Comparison of ENCODE assay signal across 11 mouse cellular contexts in the genomic region with DNA sequence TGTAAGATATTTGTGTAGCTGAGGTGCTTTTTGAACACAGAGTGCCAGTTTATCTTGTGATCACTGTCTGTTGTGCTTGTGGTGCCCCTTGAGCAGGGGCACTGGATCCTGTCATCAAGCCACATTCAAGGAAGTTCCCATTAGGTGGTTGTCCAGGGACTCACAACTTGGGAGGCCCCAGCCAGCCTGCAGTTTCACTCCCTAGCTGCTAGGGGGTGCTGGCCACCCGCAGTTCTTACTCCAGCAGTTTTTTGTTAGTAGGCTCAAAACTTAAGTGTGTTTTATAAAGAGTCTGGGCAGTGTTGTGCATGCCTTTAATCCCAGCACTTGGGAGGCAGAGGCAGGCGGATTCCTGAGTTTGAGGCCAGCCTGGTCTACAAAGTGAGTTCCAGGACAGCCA. TPM values are rescaled to one million over a fixed set of nuclear protein-coding genes. Genes with fewer than 3 reads are reported as not detected.
DNase-seq lines count a peak whose midpoint lies in the region; ATAC-seq and TF ChIP-seq lines count a peak whose summit lies in the region.
"Had no signal": no experiment of that assay in that cellular context is flagged by ENCODE, and none has a peak within 500 bp of the region (broad histone marks: within the 10 kb centered on the region; RNA-seq: fewer than 3 reads in every experiment).

No protein-coding gene starts in this region.

- peak; percentile 75 to 78 (median 75) for TF ChIP-seq CTCF in MEL (IDR thresholded peaks at IDR 0.05 in 2 of 3, conservative IDR thresholded peaks at IDR 0.05 in 1 of 3; ENCODE audit: control insufficient read depth in 1 of 3, insufficient read depth in 1 of 3, low read depth in 2 of 3, low read length in 3 of 3, poor library complexity in 1 of 3, severe bottlenecking in 1 of 3)

- H3K79me2 ChIP-seq in MEL (ENCODE audit: control insufficient read depth, insufficient read depth, low read length, poor library complexity) = peaks cover 6% of the 10 kb centered on the region; the same call in 1 of the 2 replicates

- H3K4me2 ChIP-seq in kidney, embryonic 14.5 days (replicated peaks; ENCODE audit: low read depth, low read length) = no peak overlapping the region
- H3K4me2 ChIP-seq in embryonic facial prominence, embryonic 11.5 days (ENCODE audit: low read depth, low read length) = no peak overlapping the region
- no peak overlapping the region for H3K4me2 ChIP-seq in forebrain, embryonic 15.5 days (replicated peaks)
- H3K4me2 ChIP-seq: embryonic facial prominence, embryonic 12.5 days; limb, embryonic 15.5 days; stomach, embryonic 15.5 days had no signal

- no peak overlapping the region for H3K9ac ChIP-seq in kidney, embryonic 14.5 days (ENCODE audit: low read depth, low read length)
- no peak overlapping the region for H3K9ac ChIP-seq in MEL (ENCODE audit: control insufficient read depth, low read depth, low read length, poor library complexity, severe bottlenecking)
- H3K9ac ChIP-seq in embryonic facial prominence, embryonic 11.5 days (replicated peaks; ENCODE audit: low read length) = no peak overlapping the region
- no peak overlapping the region for H3K9ac ChIP-seq in forebrain, embryonic 15.5 days (replicated peaks)
- H3K9ac ChIP-seq: embryonic facial prominence, embryonic 12.5 days; limb, embryonic 15.5 days; stomach, embryonic 15.5 days had no signal

- H3K4me1 ChIP-seq in kidney, embryonic 14.5 days (ENCODE audit: control insufficient read depth, insufficient read depth, low read length) = no peaks in the 10 kb centered on the region
- no peaks in the 10 kb centered on the region for H3K4me1 ChIP-seq in MEL (ENCODE audit: control insufficient read depth in 1 of 2, insufficient read depth in 2 of 2, low read length in 2 of 2)
- H3K4me1 ChIP-seq in embryonic facial prominence, embryonic 11.5 days (ENCODE audit: control insufficient read depth, insufficient read depth, low read length) = no peaks in the 10 kb centered on the region
- H3K4me1 ChIP-seq in heart, embryonic 10.5 days = no peaks in the 10 kb centered on the region
- H3K4me1 ChIP-seq in forebrain, embryonic 15.5 days = no peaks in the 10 kb centered on the region
- H3K4me1 ChIP-seq: embryonic facial prominence, embryonic 12.5 days; limb, embryonic 15.5 days; stomach, embryonic 15.5 days had no signal

- no peak for TF ChIP-seq EP300 in MEL (IDR thresholded peaks at IDR 0.05; ENCODE audit: low read depth in 1 of 2, low read length in 2 of 2)

- no peaks in the 10 kb centered on the region for H3K9me3 ChIP-seq in kidney, embryonic 14.5 days (ENCODE audit: control insufficient read depth, low read length)
- no peaks in the 10 kb centered on the region for H3K9me3 ChIP-seq in MEL (replicated peaks; ENCODE audit: insufficient read depth, low read length)
- H3K9me3 ChIP-seq in embryonic facial prominence, embryonic 11.5 days (replicated peaks; ENCODE audit: control insufficient read depth, low read length) = no peaks in the 10 kb centered on the region
- no peaks in the 10 kb centered on the region for H3K9me3 ChIP-seq in heart, embryonic 10.5 days
- H3K9me3 ChIP-seq in forebrain, embryonic 15.5 days = no peaks in the 10 kb centered on the region
- H3K9me3 ChIP-seq: embryonic facial prominence, embryonic 12.5 days; limb, embryonic 15.5 days; stomach, embryonic 15.5 days had no signal

- peak; percentile 49 for DNase-seq in kidney, adult 9 months
- DNase-seq in MEL (ENCODE audit: low read depth, low spot score) = peak; percentile 75
- DNase-seq in embryonic facial prominence, embryonic 11.5 days (ENCODE audit: low spot score) = peak; percentile 45
- DNase-seq in naive thymus-derived CD4-positive, alpha-beta T cell, adult 2 months (ENCODE audit: low read depth) = peak; percentile 44
- no peak for DNase-seq in frontal cortex, postnatal 25 days (ENCODE audit: low spot score in 2 of 2)
- DNase-seq in heart, embryonic 10.5 days (ENCODE audit: low spot score) = no peak

- WGBS in kidney, embryonic 14.5 days = 67% methylated on average over 2 of the region's 2 CpGs
- WGBS in embryonic facial prominence, embryonic 11.5 days = 71% methylated on average over 2 of the region's 2 CpGs
- 56% methylated on average over 2 of the region's 2 CpGs for WGBS in heart, embryonic 10.5 days
- WGBS in forebrain, embryonic 15.5 days = 65% methylated on average over 2 of the region's 2 CpGs

- no peaks in the 10 kb centered on the region for H3K27me3 ChIP-seq in kidney, embryonic 14.5 days (ENCODE audit: control insufficient read depth, insufficient read depth, low read length)
- H3K27me3 ChIP-seq in MEL (ENCODE audit: control insufficient read depth in 1 of 2, insufficient read depth in 2 of 2, low read length in 2 of 2) = no peaks in the 10 kb centered on the region
- no peaks in the 10 kb centered on the region for H3K27me3 ChIP-seq in embryonic facial prominence, embryonic 11.5 days (ENCODE audit: control insufficient read depth, insufficient read depth, low read length)
- H3K27me3 ChIP-seq in heart, embryonic 10.5 days (ENCODE audit: insufficient read depth, poor library complexity, severe bottlenecking) = no peaks in the 10 kb centered on the region
- H3K27me3 ChIP-seq in forebrain, embryonic 15.5 days = no peaks in the 10 kb centered on the region
- H3K27me3 ChIP-seq: embryonic facial prominence, embryonic 12.5 days; limb, embryonic 15.5 days; stomach, embryonic 15.5 days had no signal

- no peak overlapping the region for H3K27ac ChIP-seq in kidney, embryonic 14.5 days (ENCODE audit: low read depth, low read length)
- no peak overlapping the region for H3K27ac ChIP-seq in MEL (ENCODE audit: control insufficient read depth, low read depth, low read length)
- no peak overlapping the region for H3K27ac ChIP-seq in embryonic facial prominence, embryonic 11.5 days (replicated peaks; ENCODE audit: low read depth, low read length)
- no peak overlapping the region for H3K27ac ChIP-seq in heart, embryonic 10.5 days
- no peak overlapping the region for H3K27ac ChIP-seq in forebrain, embryonic 15.5 days (replicated peaks)
- H3K27ac ChIP-seq: embryonic facial prominence, embryonic 12.5 days; limb, embryonic 15.5 days; stomach, embryonic 15.5 days had no signal

- peak; percentile 64 for TF ChIP-seq RAD21 in MEL (IDR thresholded peaks at IDR 0.05; ENCODE audit: low read depth, low read length)

- ATAC-seq in kidney, embryonic 14.5 days (ENCODE audit: low FRiP score, low TSS enrichment) = no peak
- ATAC-seq in embryonic facial prominence, embryonic 11.5 days (replicated peaks; ENCODE audit: insufficient number of reproducible peaks, low FRiP score, low TSS enrichment, low read depth) = no peak
- ATAC-seq in forebrain, embryonic 15.5 days (replicated peaks) = no peak

- H3K36me3 ChIP-seq in kidney, embryonic 14.5 days (ENCODE audit: control insufficient read depth, insufficient read depth, low read length) = peaks cover 25% of the 10 kb centered on the region
- H3K36me3 ChIP-seq in MEL (ENCODE audit: control insufficient read depth in 1 of 2, insufficient read depth in 2 of 2, low read length in 2 of 2) = no peaks in the 10 kb centered on the region; a peak in 2 of 4 replicates
- no peaks in the 10 kb centered on the region for H3K36me3 ChIP-seq in embryonic facial prominence, embryonic 11.5 days (replicated peaks; ENCODE audit: control insufficient read depth, insufficient read depth, low read depth, low read length)
- H3K36me3 ChIP-seq in heart, embryonic 10.5 days = peaks cover 38% of the 10 kb centered on the region
- H3K36me3 ChIP-seq in forebrain, embryonic 15.5 days = peaks cover 34% of the 10 kb centered on the region

- TF ChIP-seq POLR2A in MEL (IDR thresholded peaks at IDR 0.05; ENCODE audit: control insufficient read depth in 1 of 2, insufficient read depth in 1 of 2, low read depth in 1 of 2, low read length in 2 of 2, poor library complexity in 1 of 2) = no peak

- no peak overlapping the region for H3K4me3 ChIP-seq in kidney, embryonic 14.5 days (ENCODE audit: low read length)
- no peak overlapping the region for H3K4me3 ChIP-seq in MEL (ENCODE audit: control insufficient read depth in 1 of 2, insufficient read depth in 1 of 2, low read depth in 2 of 2, low read length in 2 of 2)
- H3K4me3 ChIP-seq in embryonic facial prominence, embryonic 11.5 days (ENCODE audit: low read depth, low read length) = no peak overlapping the region
- no peak overlapping the region for H3K4me3 ChIP-seq in heart, embryonic 10.5 days
- no peak overlapping the region for H3K4me3 ChIP-seq in forebrain, embryonic 15.5 days
- H3K4me3 ChIP-seq: embryonic facial prominence, embryonic 12.5 days; limb, embryonic 15.5 days; stomach, embryonic 15.5 days had no signal

RNA-seq across cellular contexts. Expression of a gene that starts 13.3 kb away (rescaled TPM):
- 14.8 and 22.2 TPM in 2 replicates for polyA plus RNA-seq in kidney, embryonic 14.5 days (2014; fragmentation: Nextera tagmentation; extraction: Ambion mirVana)
- 7.5 and 8.0 TPM in 2 replicates for total RNA-seq in MEL (2012; rRNA removed)
- 10 to 100 TPM in 1 of 2 experiments, not detected in 1; 16.4 TPM for polyA plus RNA-seq in MEL (2012; ENCODE audit: insufficient read depth in 1 of 2, insufficient read length in 2 of 2, low read depth in 1 of 2, low replicate concordance in 2 of 2, missing spikeins in 1 of 2)
- 16.4 and 17.9 TPM in 2 replicates for polyA plus RNA-seq in embryonic facial prominence, embryonic 11.5 days (2014; fragmentation: Nextera tagmentation; extraction: Ambion mirVana)
- polyA plus RNA-seq in heart, embryonic 10.5 days (2016; fragmentation: Nextera tagmentation; extraction: Ambion mirVana) = 17.8 and 23.8 TPM in 2 replicates
- 35.8 and 38.4 TPM in 2 replicates for polyA plus RNA-seq in forebrain, embryonic 15.5 days (2015; fragmentation: Nextera tagmentation; extraction: Ambion mirVana)

RNA-seq across cellular contexts. Expression of a gene that starts 32.5 kb away (rescaled TPM):
- polyA plus RNA-seq in kidney, embryonic 14.5 days (2014; fragmentation: Nextera tagmentation; extraction: Ambion mirVana) = 0.45 and 0.49 TPM in 2 replicates
- 75.1 and 82.9 TPM in 2 replicates for total RNA-seq in MEL (2012; rRNA removed)
- polyA plus RNA-seq in MEL (2012; ENCODE audit: insufficient read depth in 1 of 2, insufficient read length in 2 of 2, low read depth in 1 of 2, low replicate concordance in 2 of 2, missing spikeins in 1 of 2) = 100 to 1,000 TPM; 194 to 277 TPM
- polyA plus RNA-seq in embryonic facial prominence, embryonic 11.5 days (2014; fragmentation: Nextera tagmentation; extraction: Ambion mirVana) = 2.1 and 2.6 TPM in 2 replicates
- 11.0 and 12.2 TPM in 2 replicates for polyA plus RNA-seq in heart, embryonic 10.5 days (2016; fragmentation: Nextera tagmentation; extraction: Ambion mirVana)
- polyA plus RNA-seq in forebrain, embryonic 15.5 days (2015; fragmentation: Nextera tagmentation; extraction: Ambion mirVana) = not detected in 2 replicates

RNA-seq across cellular contexts. Expression of a gene that starts 45.2 kb away (rescaled TPM):
- 4.0 and 4.9 TPM in 2 replicates for polyA plus RNA-seq in kidney, embryonic 14.5 days (2014; fragmentation: Nextera tagmentation; extraction: Ambion mirVana)
- total RNA-seq in MEL (2012; rRNA removed) = 0.36 and 0.92 TPM in 2 replicates
- polyA plus RNA-seq in MEL (2012; ENCODE audit: insufficient read depth in 1 of 2, insufficient read length in 2 of 2, low read depth in 1 of 2, low replicate concordance in 2 of 2, missing spikeins in 1 of 2) = 1 to 10 TPM in 1 of 2 experiments, not detected in 1; 5.4 TPM
- polyA plus RNA-seq in embryonic facial prominence, embryonic 11.5 days (2014; fragmentation: Nextera tagmentation; extraction: Ambion mirVana) = 1.4 and 2.1 TPM in 2 replicates
- polyA plus RNA-seq in heart, embryonic 10.5 days (2016; fragmentation: Nextera tagmentation; extraction: Ambion mirVana) = 3.2 and 4.7 TPM in 2 replicates
- 1.5 and 1.8 TPM in 2 replicates for polyA plus RNA-seq in forebrain, embryonic 15.5 days (2015; fragmentation: Nextera tagmentation; extraction: Ambion mirVana)

RNA-seq across cellular contexts. Expression of a gene that starts 45.7 kb away (rescaled TPM):
- polyA plus RNA-seq in kidney, embryonic 14.5 days (2014; fragmentation: Nextera tagmentation; extraction: Ambion mirVana) = 0.84 and 0.97 TPM in 2 replicates
- total RNA-seq in MEL (2012; rRNA removed) = 0.49 and 1.5 TPM in 2 replicates
- polyA plus RNA-seq in MEL (2012; ENCODE audit: insufficient read depth in 1 of 2, insufficient read length in 2 of 2, low read depth in 1 of 2, low replicate concordance in 2 of 2, missing spikeins in 1 of 2) = 1 to 10 TPM in 1 of 2 experiments, not detected in 1; 2.6 TPM
- polyA plus RNA-seq in embryonic facial prominence, embryonic 11.5 days (2014; fragmentation: Nextera tagmentation; extraction: Ambion mirVana) = 0.75 and 0.97 TPM in 2 replicates
- polyA plus RNA-seq in heart, embryonic 10.5 days (2016; fragmentation: Nextera tagmentation; extraction: Ambion mirVana) = 0.55 and 1.1 TPM in 2 replicates
- polyA plus RNA-seq in forebrain, embryonic 15.5 days (2015; fragmentation: Nextera tagmentation; extraction: Ambion mirVana) = 0.92 and 1.7 TPM in 2 replicates

Comparison
In these comparisons a context has a peak if more than half of its experiments do, and no peak if none do; other contexts are left out.
1. DNase-seq: peak in kidney, adult 9 months (single experiment), MEL (single experiment), embryonic facial prominence, embryonic 11.5 days (single experiment) and naive thymus-derived CD4-positive, alpha-beta T cell, adult 2 months (single experiment); none in frontal cortex, postnatal 25 days (0 of 2) and heart, embryonic 10.5 days (single experiment).
2. RNA of a gene that starts 32.5 kb away (polyA plus RNA-seq): 194 to 277 TPM in MEL; 11.0 to 12.2 TPM in heart, embryonic 10.5 days, 2.1 to 2.6 TPM in embryonic facial prominence, embryonic 11.5 days, 0.45 to 0.49 TPM in kidney, embryonic 14.5 days and not detected in forebrain, embryonic 15.5 days; every median in the first group is over 10 times any median in the second.